Mouse (Mus musculus): Measurements from ENCODE around the gene Cacna1e.

The Cacna1e gene

DNA sequence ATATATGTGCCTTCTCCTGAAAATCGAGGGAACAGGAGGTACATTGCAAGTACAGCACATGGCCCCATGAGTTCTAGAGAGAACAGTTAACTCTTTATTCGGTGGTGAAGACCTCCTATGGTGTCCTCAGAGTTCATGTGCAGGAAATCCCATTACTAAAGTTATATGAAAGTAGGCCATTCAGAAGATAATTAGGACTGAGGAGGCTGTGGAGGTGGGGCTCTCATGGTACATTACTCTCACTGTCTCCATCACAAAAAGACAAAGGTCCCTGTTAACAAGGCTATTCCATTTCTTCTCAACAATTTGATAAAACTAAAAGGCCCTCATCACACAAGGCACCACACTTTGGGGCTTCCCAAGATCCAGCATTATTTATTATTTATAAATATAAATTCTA lies 475.2 kb downstream of the Cacna1e start:
- no peak for DNase-seq (ENCODE audit: low spot score in 2 of 2)

GRCm38 (mm10) chr1:154391979-154392378 lies 492.3 kb downstream of the Cacna1e start:
- DNase-seq (ENCODE audit: low spot score in 2 of 2): no peak
